Mouse (Mus musculus): ENCODE results near the gene Usb1.
A peak's percentile ranks its signal among the peaks of the same experiment; 100 is the strongest.
"Not testable (repeated sequence)": the region's sequence is repeated elsewhere in the genome, so short reads cannot be mapped to it uniquely, and the experiment has no call there.

Usb1 gene

GRCm38 (mm10) chr8:95374429-95374828 lies 42.3 kb downstream of the Usb1 start:
- DNase-seq (ENCODE audit: low spot score in 2 of 2) = no peak

GRCm38 (mm10) chr8:95375374-95375930 lies 43.4 kb downstream of the Usb1 start:
- DNase-seq (ENCODE audit: low spot score in 2 of 2) = no peak

GRCm38 (mm10) chr8:95376309-95376999 lies 44.4 kb downstream of the Usb1 start:
- DNase-seq (ENCODE audit: low spot score in 2 of 2) = no peak

- no peak for DNase-seq (ENCODE audit: low spot score in 2 of 2)
Measured at GRCm38 (mm10) chr8:95377101-95377500, 45.0 kb downstream of the Usb1 start.

GRCm38 (mm10) chr8:95377863-95378291 lies 45.8 kb downstream of the Usb1 start:
- peak in 1 of 2 experiments; percentile 48 for DNase-seq (ENCODE audit: low spot score in 2 of 2)

GRCm38 (mm10) chr8:95378928-95379327 lies 46.8 kb downstream of the Usb1 start:
- DNase-seq (ENCODE audit: low spot score in 2 of 2) = not testable (repeated sequence)

- no peak for DNase-seq (ENCODE audit: low spot score in 2 of 2)
Measured at GRCm38 (mm10) chr8:95380953-95381352, 48.9 kb downstream of the Usb1 start.

GRCm38 (mm10) chr8:95381595-95381994 lies 49.5 kb downstream of the Usb1 start:
- DNase-seq (ENCODE audit: low spot score in 2 of 2) = no peak

GRCm38 (mm10) chr8:95384501-95384900 lies 52.4 kb downstream of the Usb1 start:
- DNase-seq (ENCODE audit: low spot score in 2 of 2) = no peak

- no peak for DNase-seq (ENCODE audit: low spot score in 2 of 2)
Measured at GRCm38 (mm10) chr8:95386037-95386436, 54.0 kb downstream of the Usb1 start.

GRCm38 (mm10) chr8:95387221-95387620 lies 55.1 kb downstream of the Usb1 start:
- no peak for DNase-seq (ENCODE audit: low spot score in 2 of 2)

- DNase-seq (ENCODE audit: low spot score in 2 of 2) = no peak
Measured at GRCm38 (mm10) chr8:95387936-95388335, 55.9 kb downstream of the Usb1 start.

GRCm38 (mm10) chr8:95390312-95390711 lies 58.2 kb downstream of the Usb1 start:
- DNase-seq (ENCODE audit: low spot score in 2 of 2) = no peak

GRCm38 (mm10) chr8:95391101-95391500 lies 59.0 kb downstream of the Usb1 start:
- DNase-seq (ENCODE audit: low spot score in 2 of 2) = no peak

- no peak for DNase-seq (ENCODE audit: low spot score in 2 of 2)
Measured at GRCm38 (mm10) chr8:95392604-95393003, 60.5 kb downstream of the Usb1 start.

GRCm38 (mm10) chr8:95395186-95395918 lies 63.3 kb downstream of the Usb1 start:
- no peak for DNase-seq (ENCODE audit: low spot score in 2 of 2)

- DNase-seq (ENCODE audit: low spot score in 2 of 2) = no peak
Measured at GRCm38 (mm10) chr8:95396752-95397151, 64.7 kb downstream of the Usb1 start.

Data from urinary bladder, postnatal 4 days (tissue).